Mouse (Mus musculus) small intestine, adult 2 months (tissue): ENCODE measurements around the gene Gm13279.
"Not testable (repeated sequence)": the region's sequence is repeated elsewhere in the genome, so short reads cannot be mapped to it uniquely, and the experiment has no call there.

Experiments
- CTCF ChIP-seq: fragments of 200-500 bp; IDR thresholded peaks from 2 replicates; pipeline ENCODE4 v1.5.1; 2012; ENCODE audit warnings: low read depth, mild to moderate bottlenecking, control low read depth, inconsistent platforms, low read length, moderate library complexity, mixed read lengths; ENCODE audit not compliant: insufficient replicate concordance, insufficient read length; ENCODE audit errors: extremely low read depth
- POLR2A ChIP-seq: fragments of 200-500 bp; IDR thresholded peaks from 2 replicates; pipeline ENCODE4 v1.6.1; 2012; ENCODE audit warnings: low read depth, mild to moderate bottlenecking, control low read depth, inconsistent platforms, low read length, moderate library complexity

DNA sequence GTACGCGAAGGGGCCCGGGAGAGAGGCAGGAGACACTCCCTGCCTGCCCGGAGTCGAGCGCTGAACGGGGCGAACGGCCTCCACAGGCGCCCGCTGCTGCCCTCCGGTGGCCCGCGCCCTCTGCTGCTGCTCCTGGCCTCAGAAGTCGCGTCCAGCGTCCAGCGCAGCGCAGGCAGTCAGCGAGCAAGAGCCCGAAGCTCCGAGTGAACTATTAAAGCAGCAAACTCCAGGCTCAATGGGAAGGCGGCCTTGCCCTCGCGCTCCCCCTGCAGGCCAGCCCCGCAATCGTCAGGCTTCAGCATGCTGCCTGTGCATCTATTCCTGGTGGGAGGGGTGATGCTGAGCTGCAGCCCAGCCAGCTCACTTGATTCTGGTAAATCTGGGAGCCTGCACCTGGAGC lies 11.8 kb upstream of the Gm13279 start, which contains the start of gene Gm13276:
- TF ChIP-seq POLR2A, CTCF: not testable (repeated sequence)
